Mouse (Mus musculus) G1E (cell line): ENCODE measurements around the gene Camta1.

ENCODE experiments used
- CTCF ChIP-seq: IDR thresholded peaks from 2 replicates; pipeline ENCODE4 v1.5.1; 2012; ENCODE audit warnings: low read depth, low read length, inconsistent platforms, mixed read lengths
- GATA1 ChIP-seq: IDR thresholded peaks from 2 replicates; pipeline ENCODE4 v1.6.1; 2012; ENCODE audit warnings: borderline replicate concordance, low read length, inconsistent platforms, mixed read lengths
- GATA2 ChIP-seq: IDR thresholded peaks from 2 replicates; pipeline ENCODE4 v1.6.1; 2012; ENCODE audit warnings: low read depth, low read length, inconsistent platforms, borderline replicate concordance
- POLR2AphosphoS5 ChIP-seq: IDR thresholded peaks from 2 replicates; pipeline ENCODE4 v1.6.1; 2012; ENCODE audit warnings: low read depth, low read length, inconsistent platforms; ENCODE audit not compliant: insufficient replicate concordance
- TAL1 ChIP-seq: conservative IDR thresholded peaks from 2 replicates; pipeline ENCODE4 v1.6.1; 2012; ENCODE audit warnings: low read depth, low read length, inconsistent platforms, mixed read lengths

GRCm38 (mm10) chr4:151842591-151842990 is 19.1 kb downstream of the Camta1 start:
- TF ChIP-seq CTCF (no peak), GATA1 (no peak), TAL1 (no peak), POLR2AphosphoS5 (no peak), GATA2 (no peak)
